Mouse (Mus musculus) kidney, embryonic 15.5 days (tissue): ENCODE measurements at regions not wholly inside any gene's neighbourhood (a gene's known extent, or its start where the extent isn't known, plus 50 kb on each side); places are given as distances from the start of the nearest gene placed in this dataset.

Experiments used
- ATAC-seq: fragments of 200-750 bp; cut with Nextera tagmentation; replicated peaks from 2 replicates; pipeline ENCODE4 v1.8.0; 2017; ENCODE audit warnings: moderate TSS enrichment; ENCODE audit not compliant: low FRiP score
- H3K27ac ChIP-seq: fragments of 300-500 bp; sonication (generic); 2 replicates; pipeline ENCODE4 v1.5.1; 2015; ENCODE audit warnings: mild to moderate bottlenecking, inconsistent platforms
- H3K27me3 ChIP-seq: fragments of 300-500 bp; sonication (generic); 2 replicates; pipeline ENCODE4 v1.6.1; 2015; ENCODE audit warnings: inconsistent platforms
- H3K36me3 ChIP-seq: fragments of 300-500 bp; sonication (generic); 2 replicates; pipeline ENCODE4 v1.6.1; 2015; ENCODE audit warnings: inconsistent platforms
- H3K4me1 ChIP-seq: fragments of 300-500 bp; sonication (generic); 2 replicates; pipeline ENCODE4 v1.6.1; 2015; ENCODE audit warnings: inconsistent platforms
- H3K4me2 ChIP-seq: fragments of 300-500 bp; sonication (generic); 2 replicates; pipeline ENCODE4 v1.6.1; 2015; ENCODE audit warnings: moderate library complexity, mild to moderate bottlenecking, inconsistent platforms
- H3K4me3 ChIP-seq: fragments of 300-500 bp; sonication (generic); replicated peaks from 2 replicates; pipeline ENCODE4 v1.5.1; 2015; ENCODE audit warnings: mild to moderate bottlenecking, inconsistent platforms
- H3K9ac ChIP-seq: fragments of 300-500 bp; sonication (generic); 2 replicates; pipeline ENCODE4 v1.6.1; 2015; ENCODE audit warnings: mild to moderate bottlenecking, inconsistent platforms
- H3K9me3 ChIP-seq: fragments of 300-500 bp; sonication (generic); replicated peaks from 2 replicates; pipeline ENCODE4 v1.6.1; 2016; ENCODE audit warnings: inconsistent platforms
- WGBS: fragments of 180-500 bp; shearing (Covaris S2); methylation state at CpG from one replicate; pipeline ENCODE4 v1.1.7; 2015; ENCODE audit warnings: mixed read lengths; 5-methylcytosine and 5-hydroxymethylcytosine counted together

GRCm38 (mm10) chr16:52718231-52718932, 264.5 kb upstream of the Alcam start:
- Histone ChIP-seq H3K27me3 (no peaks in the 10 kb centered on the region), H3K4me1 (no peaks in the 10 kb centered on the region), H3K9me3 (no peaks in the 10 kb centered on the region), H3K9ac (no peak overlapping the region), H3K36me3 (no peaks in the 10 kb centered on the region), H3K4me3 (no peak overlapping the region), H3K27ac (no peak overlapping the region), H3K4me2 (no peak overlapping the region)
- ATAC-seq: no peak
- WGBS: 88% methylated on average over 1 of the region's 1 CpGs

GRCm38 (mm10) chr16:52690272-52690671, 236.4 kb upstream of the Alcam start:
- H3K36me3 ChIP-seq: no peaks in the 10 kb centered on the region
- no peaks in the 10 kb centered on the region for H3K27me3 ChIP-seq
- H3K27ac ChIP-seq: no peak overlapping the region
- no peak overlapping the region for H3K4me3 ChIP-seq
- H3K4me1 ChIP-seq: no peaks in the 10 kb centered on the region
- no peak overlapping the region for H3K4me2 ChIP-seq
- H3K9ac ChIP-seq: no peak overlapping the region
- WGBS: 81% methylated on average over 1 of the region's 1 CpGs
- ATAC-seq: no peak
- H3K9me3 ChIP-seq: no peaks in the 10 kb centered on the region

GRCm38 (mm10) chr16:52654825-52655224, 201.0 kb upstream of the Alcam start:
- Histone ChIP-seq H3K9ac (no peak overlapping the region), H3K4me2 (no peak overlapping the region), H3K9me3 (no peaks in the 10 kb centered on the region), H3K27ac (no peak overlapping the region), H3K4me3 (no peak overlapping the region), H3K27me3 (no peaks in the 10 kb centered on the region), H3K4me1 (no peaks in the 10 kb centered on the region), H3K36me3 (no peaks in the 10 kb centered on the region)
- no peak for ATAC-seq
